Mouse (Mus musculus) intestine, postnatal 0 days (tissue): Measurements from ENCODE around the gene Dnttip1. TPM values are rescaled to one million over a fixed set of nuclear protein-coding genes. Genes with fewer than 3 reads are reported as not detected.

ENCODE experiments used
- ATAC-seq: fragments of 200-750 bp; cut with Nextera tagmentation; 2 replicates; pipeline ENCODE4 v1.8.0; 2017; ENCODE audit warnings: mild to moderate bottlenecking, moderate TSS enrichment, moderate library complexity
- H3K27ac ChIP-seq: fragments of 300-500 bp; sonication (generic); 2 replicates; pipeline ENCODE4 v1.5.1; 2014; ENCODE audit warnings: mild to moderate bottlenecking, low read depth, low read length, moderate library complexity
- H3K27me3 ChIP-seq: fragments of 300-500 bp; sonication (generic); replicated peaks from 2 replicates; pipeline ENCODE4 v1.6.1; 2014; ENCODE audit warnings: low read length, mixed read lengths; ENCODE audit not compliant: control insufficient read depth, insufficient read depth
- H3K36me3 ChIP-seq: fragments of 300-500 bp; sonication (generic); 2 replicates; pipeline ENCODE4 v1.6.1; 2014; ENCODE audit warnings: mild to moderate bottlenecking, moderate library complexity; ENCODE audit not compliant: control insufficient read depth, insufficient read depth
- H3K4me1 ChIP-seq: fragments of 300-500 bp; sonication (generic); replicated peaks from 2 replicates; pipeline ENCODE4 v1.6.1; 2014; ENCODE audit warnings: antibody characterized with exemption, low read length, mixed read lengths; ENCODE audit not compliant: control insufficient read depth, insufficient read depth
- H3K4me2 ChIP-seq: fragments of 300-500 bp; sonication (generic); replicated peaks from 2 replicates; pipeline ENCODE4 v1.6.1; 2014; ENCODE audit warnings: low read depth, mild to moderate bottlenecking, moderate library complexity
- H3K4me3 ChIP-seq: fragments of 300-500 bp; sonication (generic); 2 replicates; pipeline ENCODE4 v1.5.1; 2014; ENCODE audit warnings: low read depth, low read length
- H3K9ac ChIP-seq: fragments of 300-500 bp; sonication (generic); 2 replicates; pipeline ENCODE4 v1.6.1; 2014; ENCODE audit warnings: mild to moderate bottlenecking, low read depth, low read length
- H3K9me3 ChIP-seq: fragments of 300-500 bp; sonication (generic); 2 replicates; pipeline ENCODE4 v1.6.1; 2016; ENCODE audit warnings: mixed run types; ENCODE audit not compliant: control insufficient read depth
- CTCF ChIP-seq: sonication (generic); IDR thresholded peaks from 2 replicates; pipeline ENCODE4 v1.5.1; 2016; ENCODE audit warnings: low read depth, mild to moderate bottlenecking, control low read depth, antibody characterized with exemption, moderate library complexity
- WGBS: fragments of 180-500 bp; shearing (Covaris S2); extraction: QIAGEN DNeasy Blood & Tissue Kit; methylation state at CpG from one replicate; pipeline ENCODE4 v1.1.7; 2014; 5-methylcytosine and 5-hydroxymethylcytosine counted together
- polyA plus RNA-seq: library from polyadenylated mRNA; unstranded; fragments of >200 nt; fragmentation: Nextera tagmentation; extraction: Ambion mirVana; gene quantifications from 2 replicates; pipeline ENCODE4 v1.2.1, GENCODE M21; 2015

Dnttip1 gene
- polyA plus RNA-seq, 1 experiment from 2014 or later, result 43.3 TPM

DNA sequence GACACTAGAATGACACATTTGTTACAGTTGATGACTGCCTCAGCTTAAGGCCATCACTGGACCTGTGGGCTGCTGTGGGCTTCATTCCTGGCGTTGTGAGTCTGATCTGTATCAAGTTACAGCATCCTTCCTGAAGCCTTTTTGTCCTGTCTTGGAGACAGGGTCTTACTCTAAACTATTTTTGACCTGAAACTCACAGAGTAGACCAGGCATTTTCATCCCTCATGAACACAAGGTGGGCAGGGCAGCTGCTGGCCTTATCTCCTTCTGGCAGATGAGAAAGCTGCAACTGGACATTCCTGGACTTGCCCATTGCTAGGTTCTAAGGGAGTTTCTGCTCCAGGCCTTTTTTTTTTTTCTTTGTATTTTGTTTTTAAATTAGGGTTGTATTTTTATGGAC is 12.9 kb downstream of the Dnttip1 start:
- Histone ChIP-seq H3K4me3 (no peak overlapping the region), H3K27me3 (no peaks in the 10 kb centered on the region), H3K36me3 (peaks cover 96% of the 10 kb centered on the region), H3K4me2 (no peak overlapping the region), H3K4me1 (no peaks in the 10 kb centered on the region), H3K9me3 (no peaks in the 10 kb centered on the region), H3K27ac (no peak overlapping the region), H3K9ac (no peak overlapping the region)
- WGBS, result 69% methylated on average over 1 of the region's 1 CpGs
- TF ChIP-seq CTCF, result no peak
- ATAC-seq, result no peak

DNA sequence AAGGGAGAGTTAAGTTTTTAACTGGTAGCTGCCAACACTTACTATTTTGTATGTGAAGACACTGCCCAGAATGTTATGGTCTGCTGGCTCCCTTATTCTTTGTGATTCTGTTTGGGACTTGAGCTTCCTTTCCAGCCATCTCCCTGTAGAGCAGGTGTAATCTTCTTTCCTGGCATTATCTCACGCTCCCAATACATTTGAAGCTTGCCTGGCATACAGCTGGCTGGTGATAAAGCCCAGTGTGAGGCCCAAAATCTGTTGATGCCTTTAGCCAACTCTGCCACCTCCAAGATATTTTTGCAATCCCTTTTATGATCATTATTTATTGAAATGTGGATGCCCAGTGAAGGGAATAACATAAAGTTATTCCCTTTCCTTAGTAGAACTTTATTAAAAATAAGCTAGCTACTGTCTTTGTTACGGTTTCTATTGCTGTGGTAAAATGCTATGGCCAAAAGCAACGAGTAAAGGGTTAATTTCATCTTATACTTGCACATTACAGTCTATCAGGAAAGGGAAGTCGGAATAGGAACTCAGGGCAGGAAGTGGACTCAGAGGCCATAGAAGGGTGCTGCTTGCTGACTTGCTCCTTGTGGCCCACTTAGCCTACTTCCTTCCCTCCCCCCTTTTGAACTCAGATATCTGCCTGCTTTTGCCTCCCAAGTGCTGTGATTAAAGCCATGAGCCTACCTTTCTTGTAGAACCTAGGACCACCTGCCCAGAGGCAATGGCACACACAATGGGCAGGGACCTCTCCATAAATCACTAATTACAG is 14.5 kb downstream of the Dnttip1 start:
- TF ChIP-seq CTCF, result no peak
- Histone ChIP-seq H3K9ac (no peak overlapping the region), H3K27me3 (no peaks in the 10 kb centered on the region), H3K36me3 (peaks cover 88% of the 10 kb centered on the region), H3K4me3 (no peak overlapping the region), H3K4me2 (no peak overlapping the region), H3K4me1 (no peaks in the 10 kb centered on the region), H3K27ac (no peak overlapping the region), H3K9me3 (no peaks in the 10 kb centered on the region)
- WGBS, result 77% methylated on average over 4 of the region's 4 CpGs
- no peak for ATAC-seq

DNA sequence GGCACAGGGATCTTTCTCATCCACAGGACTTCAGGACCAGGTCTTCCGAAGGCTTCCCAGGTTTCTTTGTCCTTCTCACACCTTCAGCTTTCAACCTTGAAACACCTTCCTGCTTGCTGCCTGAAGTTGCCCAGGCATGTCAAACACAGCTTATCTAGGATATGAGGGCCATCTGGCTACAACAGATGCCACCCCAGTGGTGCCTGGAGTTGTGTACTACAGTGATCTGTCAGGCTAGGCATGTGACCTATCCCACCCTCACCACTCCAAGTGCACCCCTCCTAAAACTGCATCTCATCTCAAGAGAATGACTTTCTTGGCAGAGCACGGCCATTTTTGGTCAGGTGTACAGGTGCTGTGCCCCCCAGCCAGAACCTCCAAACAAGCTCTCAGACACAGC is 15.7 kb downstream of the Dnttip1 start:
- Histone ChIP-seq H3K4me1 (no peaks in the 10 kb centered on the region), H3K36me3 (peaks cover 88% of the 10 kb centered on the region), H3K27me3 (no peaks in the 10 kb centered on the region), H3K9ac (no peak overlapping the region), H3K4me2 (no peak overlapping the region), H3K9me3 (no peaks in the 10 kb centered on the region), H3K27ac (no peak overlapping the region), H3K4me3 (no peak overlapping the region)
- WGBS, result 95% methylated on average over 2 of the region's 2 CpGs
- ATAC-seq, result no peak
- TF ChIP-seq CTCF, result no peak

DNA sequence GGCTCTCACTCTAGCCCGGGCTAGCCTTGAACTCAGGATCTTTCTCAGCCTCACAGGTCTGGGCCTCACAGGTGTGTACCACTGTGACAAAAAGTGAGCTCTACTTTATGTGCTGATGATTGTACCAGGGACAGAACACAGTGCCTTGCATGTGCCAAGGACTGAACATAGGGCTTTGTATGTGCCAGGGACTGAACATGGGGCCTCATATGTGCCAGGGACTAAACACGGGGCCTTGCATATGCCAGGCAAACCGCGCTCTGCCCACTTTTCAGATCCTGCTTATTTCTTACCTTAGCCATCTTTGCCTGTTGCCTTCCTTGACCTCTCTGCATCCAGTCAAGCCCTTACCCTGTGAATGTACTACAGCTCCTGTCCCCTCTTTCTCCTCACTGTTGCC is 16.2 kb downstream of the Dnttip1 start:
- H3K36me3 ChIP-seq, result peaks cover 85% of the 10 kb centered on the region
- WGBS, result 96% methylated on average over 4 of the region's 4 CpGs

DNA sequence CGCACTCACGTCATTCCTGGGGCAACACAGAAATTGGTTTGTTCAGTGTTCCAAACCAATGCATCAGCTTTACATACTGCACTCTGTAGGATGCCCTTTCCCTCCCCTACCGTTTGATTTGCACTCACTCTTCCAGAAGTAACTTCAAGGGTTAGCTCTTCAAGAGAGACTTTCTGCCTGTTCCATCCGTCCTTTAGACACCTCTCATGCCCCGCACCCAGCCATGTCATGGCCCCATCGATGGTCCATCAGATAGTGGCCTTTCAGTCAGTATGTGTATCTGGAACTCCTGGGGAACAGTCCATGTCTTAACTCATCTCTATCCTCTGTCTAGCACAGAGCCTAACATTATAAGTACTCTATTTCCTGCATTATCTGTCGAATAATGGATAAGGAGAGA is 16.8 kb downstream of the Dnttip1 start:
- Histone ChIP-seq H3K4me2 (no peak overlapping the region), H3K36me3 (peaks cover 85% of the 10 kb centered on the region), H3K9ac (no peak overlapping the region), H3K27ac (no peak overlapping the region), H3K27me3 (no peaks in the 10 kb centered on the region), H3K4me3 (no peak overlapping the region), H3K4me1 (no peaks in the 10 kb centered on the region), H3K9me3 (no peaks in the 10 kb centered on the region)
- no peak for TF ChIP-seq CTCF
- 82% methylated on average over 7 of the region's 7 CpGs for WGBS
- ATAC-seq, result no peak

More for the DNA sequence above, 16.2 kb downstream of the Dnttip1 start:
- TF ChIP-seq CTCF, result no peak
- Histone ChIP-seq H3K27ac (no peak overlapping the region), H3K4me2 (no peak overlapping the region), H3K4me1 (no peaks in the 10 kb centered on the region), H3K9me3 (no peaks in the 10 kb centered on the region), H3K9ac (no peak overlapping the region), H3K27me3 (no peaks in the 10 kb centered on the region), H3K4me3 (no peak overlapping the region)
- no peak for ATAC-seq

DNA sequence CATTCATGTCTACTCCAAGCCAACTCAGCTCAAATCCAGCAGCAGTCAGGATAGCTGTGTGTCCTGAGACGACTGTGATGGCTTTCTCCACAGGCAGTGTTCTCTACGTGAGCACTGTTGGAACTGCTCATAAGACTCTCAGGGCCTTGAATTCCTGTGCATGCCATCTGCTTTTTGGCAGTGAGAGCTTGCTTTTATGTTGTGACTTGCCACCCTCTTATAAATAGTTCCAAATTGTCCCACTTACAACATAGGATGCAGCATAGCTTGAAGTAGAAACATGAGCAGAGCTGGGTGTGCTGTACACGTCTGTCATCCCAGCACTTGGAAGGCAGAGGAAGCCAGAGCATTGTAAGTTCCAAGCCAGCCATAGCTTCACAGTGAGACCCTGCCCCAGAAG is 20.1 kb downstream of the Dnttip1 start:
- Histone ChIP-seq H3K27me3 (no peaks in the 10 kb centered on the region), H3K9me3 (no peaks in the 10 kb centered on the region), H3K4me2 (no peak overlapping the region), H3K4me1 (no peaks in the 10 kb centered on the region), H3K27ac (no peak overlapping the region), H3K4me3 (no peak overlapping the region), H3K36me3 (peaks cover 61% of the 10 kb centered on the region), H3K9ac (no peak overlapping the region)
- no peak for TF ChIP-seq CTCF
- ATAC-seq, result no peak
- WGBS, result 80% methylated on average over 3 of the region's 3 CpGs
